Mouse (Mus musculus): ENCODE measurements around the gene Wfdc18.

GRCm38 (mm10) chr11:83735881-83736280 lies 27.1 kb downstream of the Wfdc18 start:
- TF ChIP-seq CTCF (IDR thresholded peaks at IDR 0.05) (no peak), EP300 (IDR thresholded peaks at IDR 0.05) (no peak)
